Mouse (Mus musculus) liver, embryonic 16.5 days (tissue): ENCODE measurements around the gene Slc7a14. TPM values are rescaled to one million over a fixed set of nuclear protein-coding genes. Genes with fewer than 3 reads are reported as not detected.

Experiments used
- ATAC-seq: fragments of 200-750 bp; cut with Nextera tagmentation; 2 replicates; pipeline ENCODE4 v1.8.0; 2017; ENCODE audit warnings: low read depth, mild to moderate bottlenecking, moderate number of reproducible peaks, moderate library complexity
- H3K27ac ChIP-seq: fragments of 300-500 bp; sonication (generic); 2 replicates; pipeline ENCODE4 v1.5.1; 2014; ENCODE audit warnings: mild to moderate bottlenecking, low read length
- H3K27me3 ChIP-seq: fragments of 300-500 bp; sonication (generic); 2 replicates; pipeline ENCODE4 v1.6.1; 2014; ENCODE audit warnings: low read depth, low read length, mixed read lengths; ENCODE audit not compliant: control insufficient read depth, insufficient read depth
- H3K36me3 ChIP-seq: fragments of 300-500 bp; sonication (generic); 2 replicates; pipeline ENCODE4 v1.6.1; 2014; ENCODE audit warnings: mild to moderate bottlenecking; ENCODE audit not compliant: control insufficient read depth, insufficient read depth
- H3K4me1 ChIP-seq: fragments of 300-500 bp; sonication (generic); 2 replicates; pipeline ENCODE4 v1.6.1; 2014; ENCODE audit warnings: low read depth, low read length, mixed read lengths; ENCODE audit not compliant: control insufficient read depth
- H3K4me2 ChIP-seq: fragments of 300-500 bp; sonication (generic); 2 replicates; pipeline ENCODE4 v1.6.1; 2014; ENCODE audit warnings: low read depth, low read length, mixed read lengths
- H3K4me3 ChIP-seq: fragments of 300-500 bp; sonication (generic); 2 replicates; pipeline ENCODE4 v1.5.1; 2014; ENCODE audit warnings: low read depth, mild to moderate bottlenecking, low read length
- H3K9ac ChIP-seq: fragments of 300-500 bp; sonication (generic); 2 replicates; pipeline ENCODE4 v1.6.1; 2014; ENCODE audit warnings: low read depth, low read length
- H3K9me3 ChIP-seq: fragments of 300-500 bp; sonication (generic); replicated peaks from 2 replicates; pipeline ENCODE4 v1.6.1; 2016; ENCODE audit warnings: low read length; ENCODE audit not compliant: control insufficient read depth
- WGBS: fragments of 180-500 bp; shearing (Covaris S2); extraction: QIAGEN DNeasy Blood & Tissue Kit; methylation state at CpG from one replicate; pipeline ENCODE4 v1.1.7; 2014; ENCODE audit not compliant: insufficient replicate concordance; 5-methylcytosine and 5-hydroxymethylcytosine counted together
- polyA plus RNA-seq: library from polyadenylated mRNA; unstranded; fragments of >200 nt; fragmentation: Nextera tagmentation; extraction: Ambion mirVana; gene quantifications from 2 replicates; pipeline ENCODE4 v1.2.1, GENCODE M21; 2015

The Slc7a14 gene
- polyA plus RNA-seq, 1 experiment from 2014 or later, result 0.01 TPM

DNA sequence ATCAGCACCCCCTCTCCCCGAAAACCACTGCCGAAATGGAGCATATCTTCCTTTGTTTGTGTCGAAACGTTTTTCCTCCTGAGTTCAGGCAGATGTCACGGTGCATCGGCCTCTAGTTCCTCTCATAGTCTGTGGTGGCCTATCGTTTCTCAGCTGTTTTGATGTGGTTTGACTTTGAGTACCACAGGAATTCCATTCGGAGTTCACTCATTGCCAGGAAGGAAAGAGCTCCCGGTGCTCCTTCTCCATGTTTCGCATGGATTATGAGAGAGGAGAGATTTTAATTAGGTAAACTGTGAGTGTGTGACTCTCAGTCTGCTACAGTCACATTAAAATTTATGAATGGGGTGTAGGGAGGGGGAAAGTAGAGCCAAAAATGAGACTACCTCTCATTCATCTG lies 150.1 kb downstream of the Slc7a14 start:
- no peak for ATAC-seq
- 38% methylated on average over 10 of the region's 10 CpGs for whole genome bisulfite sequencing

DNA sequence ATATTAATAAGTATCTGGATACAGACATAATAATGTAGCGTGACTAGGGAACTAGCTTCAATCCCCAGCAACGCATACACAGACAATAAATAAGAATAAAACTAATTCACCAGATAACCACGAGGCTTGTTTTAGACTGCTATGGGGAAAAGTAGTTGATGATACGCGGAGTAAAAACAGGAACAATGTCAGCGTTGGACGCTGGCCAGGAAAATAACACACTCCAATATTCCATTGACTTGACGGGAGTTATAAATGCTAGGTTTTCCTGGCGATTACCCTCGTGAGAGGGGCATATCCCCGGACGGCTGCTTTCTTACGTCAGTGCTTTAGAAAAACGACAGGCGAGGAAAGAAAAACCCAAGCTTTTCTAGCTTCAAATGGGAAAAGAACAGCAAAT lies 152.4 kb downstream of the Slc7a14 start:
- Histone ChIP-seq H3K4me1 (no peaks in the 10 kb centered on the region), H3K4me2 (no peak overlapping the region), H3K27ac (no peak overlapping the region), H3K9ac (no peak overlapping the region), H3K4me3 (no peak overlapping the region), H3K9me3 (no peaks in the 10 kb centered on the region), H3K36me3 (no peaks in the 10 kb centered on the region), H3K27me3 (no peaks in the 10 kb centered on the region)
- ATAC-seq, result no peak
- 72% methylated on average over 15 of the region's 15 CpGs for WGBS

More for the DNA sequence above, 150.1 kb downstream of the Slc7a14 start:
- Histone ChIP-seq H3K4me2 (no peak overlapping the region), H3K4me3 (no peak overlapping the region), H3K4me1 (no peaks in the 10 kb centered on the region), H3K27me3 (no peaks in the 10 kb centered on the region), H3K9ac (no peak overlapping the region), H3K9me3 (no peaks in the 10 kb centered on the region), H3K36me3 (no peaks in the 10 kb centered on the region), H3K27ac (no peak overlapping the region)

- no peak for ATAC-seq
- 68% methylated on average over 3 of the region's 3 CpGs for WGBS
- no peaks in the 10 kb centered on the region for H3K9me3 ChIP-seq
- H3K4me3 ChIP-seq, result no peak overlapping the region
- no peaks in the 10 kb centered on the region for H3K4me1 ChIP-seq
- no peaks in the 10 kb centered on the region for H3K36me3 ChIP-seq
- no peak overlapping the region for H3K4me2 ChIP-seq
- H3K27ac ChIP-seq, result no peak overlapping the region
- H3K27me3 ChIP-seq, result no peaks in the 10 kb centered on the region
- no peak overlapping the region for H3K9ac ChIP-seq
Measured at GRCm38 (mm10) chr3:31156126-31156525, 154.1 kb downstream of the Slc7a14 start.

Other genes starting within 250 kb of the Slc7a14 start
- 4.2 and 5.6 TPM in 2 replicates for gene Skil, start 215.3 kb downstream of the Slc7a14 start, polyA plus RNA-seq
- gene Cldn11, start 160.5 kb downstream of the Slc7a14 start, polyA plus RNA-seq, result 0.13 and 0.21 TPM in 2 replicates